Mouse (Mus musculus) cerebellum, adult 2 months (tissue): ENCODE data around the gene Eepd1. TPM values are rescaled to one million over a fixed set of nuclear protein-coding genes. Genes with fewer than 3 reads are reported as not detected.

ENCODE experiments used
- DNase-seq, 2 experiments: peaks; one replicate each; pipeline ENCODE4 v3.0.0; 2021
- H3K27ac ChIP-seq: fragments of 200-500 bp; 2 replicates; pipeline ENCODE4 v1.5.1; 2012; ENCODE audit warnings: low read length, control low read depth, inconsistent platforms; ENCODE audit not compliant: insufficient read depth
- H3K27me3 ChIP-seq: fragments of 200-500 bp; 2 replicates; pipeline ENCODE4 v1.6.1; 2012; ENCODE audit warnings: inconsistent platforms, mild to moderate bottlenecking, low read length, moderate library complexity; ENCODE audit not compliant: control insufficient read depth, insufficient read depth
- H3K4me1 ChIP-seq: fragments of 200-500 bp; 2 replicates; pipeline ENCODE4 v1.6.1; 2011; ENCODE audit warnings: low read length; ENCODE audit not compliant: control insufficient read depth, insufficient read depth
- H3K4me3 ChIP-seq: fragments of 200-500 bp; replicated peaks from 2 replicates; pipeline ENCODE3; 2011; ENCODE audit warnings: mild to moderate bottlenecking, low read depth, low read length, control low read depth; ENCODE audit not compliant: insufficient read depth
- CTCF ChIP-seq: fragments of 200-500 bp; IDR thresholded peaks from 2 replicates; pipeline ENCODE4 v1.5.1; 2011; ENCODE audit warnings: low read depth, mild to moderate bottlenecking, control low read depth, low read length, moderate library complexity, borderline replicate concordance; ENCODE audit not compliant: insufficient read depth
- POLR2A ChIP-seq: fragments of 200-500 bp; IDR thresholded peaks from 2 replicates; pipeline ENCODE4 v1.6.1; 2011; ENCODE audit warnings: low read length, control low read depth, borderline replicate concordance; ENCODE audit not compliant: insufficient read depth
- WGBS: fragments of 180-500 bp; shearing (Covaris S2); methylation state at CpG from one replicate; pipeline ENCODE4 v1.1.7; 2018; 5-methylcytosine and 5-hydroxymethylcytosine counted together
- polyA plus RNA-seq: library from polyadenylated mRNA; depleted of rRNA; stranded (reverse); fragments of >200 nt; gene quantifications from 2 replicates; pipeline ENCODE4 v1.2.3, GENCODE M21; 2012

The Eepd1 gene
- polyA plus RNA-seq, 1 experiment: 11.0 TPM

GRCm38 (mm10) chr9:25526927-25527337 lies 45.6 kb downstream of the Eepd1 start:
- peaks cover 3% of the 10 kb centered on the region; the same call in 1 of the 2 replicates for H3K4me1 ChIP-seq
- H3K4me3 ChIP-seq: no peak overlapping the region
- H3K27ac ChIP-seq: no peak overlapping the region
- TF ChIP-seq POLR2A: no peak
- TF ChIP-seq CTCF: no peak
- no peak for DNase-seq
- H3K27me3 ChIP-seq: no peaks in the 10 kb centered on the region

DNA sequence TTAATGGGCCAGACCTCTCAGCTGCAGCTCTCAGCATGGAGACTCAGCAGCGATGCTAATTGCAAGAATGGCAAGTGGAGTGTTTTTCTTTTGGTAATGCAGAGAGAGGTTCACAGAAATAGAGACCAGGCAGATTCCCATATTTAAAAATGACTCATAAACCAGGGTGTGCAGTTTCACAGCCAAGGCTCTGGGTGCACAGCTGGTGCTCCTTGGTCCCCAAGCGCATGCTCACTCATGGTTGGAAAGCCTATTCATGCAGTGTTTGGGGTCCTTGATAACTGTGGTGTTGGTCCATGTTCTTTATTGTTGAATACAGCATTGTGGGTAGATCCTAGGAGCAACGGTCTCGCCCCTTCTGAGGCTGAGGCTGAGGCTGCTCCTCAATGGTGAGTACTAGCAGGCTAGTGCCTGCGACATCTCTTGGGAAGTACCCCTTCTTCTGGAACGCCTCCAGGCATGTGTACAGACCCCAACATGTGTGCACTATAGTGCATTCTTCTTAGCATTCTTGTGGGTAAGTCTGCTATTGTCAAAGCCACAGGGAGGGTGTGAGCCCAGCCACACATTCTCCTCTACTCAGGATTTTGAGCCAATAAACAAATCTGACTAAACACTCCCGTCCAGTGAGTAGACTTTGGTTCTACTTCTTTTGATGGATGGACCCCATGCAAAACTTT lies 46.2 kb downstream of the Eepd1 start:
- H3K4me3 ChIP-seq: no peak overlapping the region
- DNase-seq: no peak
- TF ChIP-seq CTCF: no peak
- TF ChIP-seq POLR2A: no peak
- H3K27me3 ChIP-seq: no peaks in the 10 kb centered on the region
- WGBS: 68% methylated on average over 7 of the region's 7 CpGs
- H3K27ac ChIP-seq: no peak overlapping the region
- H3K4me1 ChIP-seq: peaks cover 3% of the 10 kb centered on the region; the same call in 1 of the 2 replicates

GRCm38 (mm10) chr9:25531627-25532026 lies 50.3 kb downstream of the Eepd1 start:
- no peak overlapping the region for H3K27ac ChIP-seq
- DNase-seq: no peak
- 67% methylated on average over 1 of the region's 1 CpGs for WGBS
- TF ChIP-seq CTCF (no peak), POLR2A (no peak)
- no peak overlapping the region for H3K4me3 ChIP-seq
- peaks cover 6% of the 10 kb centered on the region; the same call in 1 of the 2 replicates for H3K4me1 ChIP-seq
- no peaks in the 10 kb centered on the region for H3K27me3 ChIP-seq

GRCm38 (mm10) chr9:25532105-25532504 lies 50.8 kb downstream of the Eepd1 start:
- H3K27ac ChIP-seq: no peak overlapping the region
- no peak for DNase-seq
- H3K4me3 ChIP-seq: no peak overlapping the region
- H3K27me3 ChIP-seq: no peaks in the 10 kb centered on the region
- peaks cover 6% of the 10 kb centered on the region; the same call in 1 of the 2 replicates for H3K4me1 ChIP-seq
- WGBS: 77% methylated on average over 3 of the region's 3 CpGs
- TF ChIP-seq CTCF: no peak
- TF ChIP-seq POLR2A: no peak

- no peaks in the 10 kb centered on the region for H3K27me3 ChIP-seq
- DNase-seq: no peak
- no peak for TF ChIP-seq CTCF
- no peak for TF ChIP-seq POLR2A
- no peak overlapping the region for H3K4me3 ChIP-seq
- no peak overlapping the region for H3K27ac ChIP-seq
- peaks cover 3% of the 10 kb centered on the region; the same call in 1 of the 2 replicates for H3K4me1 ChIP-seq
- 53% methylated on average over 3 of the region's 3 CpGs for WGBS
Measured at GRCm38 (mm10) chr9:25535487-25535886, 54.1 kb downstream of the Eepd1 start.

DNA sequence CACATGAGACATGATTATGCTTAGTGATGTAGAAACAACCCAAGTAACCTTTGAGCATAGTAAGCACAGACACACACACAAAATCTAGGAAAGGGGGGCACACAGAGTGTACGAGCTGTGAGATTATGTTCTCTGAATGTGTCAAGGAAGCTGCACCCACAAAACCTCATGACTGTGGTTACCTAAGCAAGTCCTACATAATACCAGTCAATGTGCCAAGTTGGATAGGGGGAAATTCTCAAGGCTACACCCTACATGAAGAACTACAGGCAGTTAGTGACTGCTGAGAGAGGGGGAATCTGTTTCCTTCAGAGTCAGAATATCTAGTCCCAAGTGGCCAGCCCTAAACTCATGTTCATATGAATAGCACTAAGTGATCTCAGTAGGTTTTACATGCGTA lies 58.1 kb downstream of the Eepd1 start:
- no peak for TF ChIP-seq POLR2A
- TF ChIP-seq CTCF: no peak
- WGBS: 98% methylated on average over 2 of the region's 2 CpGs

GRCm38 (mm10) chr9:25541355-25541754 lies 60.0 kb downstream of the Eepd1 start:
- Histone ChIP-seq H3K27ac (no peak overlapping the region), H3K27me3 (no peaks in the 10 kb centered on the region), H3K4me3 (no peak overlapping the region), H3K4me1 (no peaks in the 10 kb centered on the region; the same call in 1 of the 2 replicates)
- DNase-seq: no peak
- TF ChIP-seq CTCF: no peak
- no peak for TF ChIP-seq POLR2A
- WGBS: 93% methylated on average over 4 of the region's 4 CpGs

More for the DNA sequence above, 58.1 kb downstream of the Eepd1 start:
- Histone ChIP-seq H3K4me3 (no peak overlapping the region), H3K27ac (no peak overlapping the region), H3K4me1 (peaks cover 3% of the 10 kb centered on the region; the same call in 1 of the 2 replicates), H3K27me3 (no peaks in the 10 kb centered on the region)
- DNase-seq: no peak

GRCm38 (mm10) chr9:25545212-25545611 lies 63.9 kb downstream of the Eepd1 start:
- DNase-seq: no peak
- 77% methylated on average over 2 of the region's 2 CpGs for WGBS
- Histone ChIP-seq H3K4me1 (no peaks in the 10 kb centered on the region; the same call in 1 of the 2 replicates), H3K4me3 (no peak overlapping the region), H3K27ac (no peak overlapping the region), H3K27me3 (no peaks in the 10 kb centered on the region)
- TF ChIP-seq CTCF: no peak
- TF ChIP-seq POLR2A: no peak
